Mouse (Mus musculus) G1E (cell line): ENCODE data around the gene Ect2.

Experiments
- CTCF ChIP-seq: IDR thresholded peaks from 2 replicates; pipeline ENCODE4 v1.5.1; 2012; ENCODE audit warnings: low read depth, low read length, inconsistent platforms, mixed read lengths
- GATA1 ChIP-seq: IDR thresholded peaks from 2 replicates; pipeline ENCODE4 v1.6.1; 2012; ENCODE audit warnings: borderline replicate concordance, low read length, inconsistent platforms, mixed read lengths
- TAL1 ChIP-seq: conservative IDR thresholded peaks from 2 replicates; pipeline ENCODE4 v1.6.1; 2012; ENCODE audit warnings: low read depth, low read length, inconsistent platforms, mixed read lengths

- TF ChIP-seq CTCF (no peak), TAL1 (no peak), GATA1 (no peak)
These were observed 2.9 kb upstream of the Ect2 start for GRCm38 (mm10) chr3:27156594-27156949.
